Mouse (Mus musculus) cerebellum, adult 2 months (tissue): ENCODE measurements around the gene Sel1l.

Experiments
- CTCF ChIP-seq: fragments of 200-500 bp; IDR thresholded peaks from 2 replicates; pipeline ENCODE4 v1.5.1; 2011; ENCODE audit warnings: low read depth, mild to moderate bottlenecking, control low read depth, low read length, moderate library complexity, borderline replicate concordance; ENCODE audit not compliant: insufficient read depth
- POLR2A ChIP-seq: fragments of 200-500 bp; IDR thresholded peaks from 2 replicates; pipeline ENCODE4 v1.6.1; 2011; ENCODE audit warnings: low read length, control low read depth, borderline replicate concordance; ENCODE audit not compliant: insufficient read depth

GRCm38 (mm10) chr12:91789801-91790200 is 59.2 kb downstream of the Sel1l start:
- TF ChIP-seq CTCF = peak; percentile 46; the same call in 1 of the 2 replicates
- no peak for TF ChIP-seq POLR2A
